Mouse (Mus musculus) bone marrow, adult 2 months (tissue): Measurements from ENCODE around the gene Cdc34.

Experiments
- CTCF ChIP-seq: fragments of 200-500 bp; IDR thresholded peaks from 2 replicates; pipeline ENCODE4 v1.5.1; 2011; ENCODE audit warnings: low read length, control low read depth; ENCODE audit not compliant: control insufficient read depth, insufficient read depth
- POLR2A ChIP-seq: fragments of 200-500 bp; IDR thresholded peaks from 2 replicates; pipeline ENCODE4 v1.6.1; 2011; ENCODE audit warnings: low read depth, mild to moderate bottlenecking, control low read depth, low read length, borderline replicate concordance; ENCODE audit not compliant: control insufficient read depth

- TF ChIP-seq POLR2A (no peak), CTCF (no peak)
Measured at GRCm38 (mm10) chr10:79698459-79698858, 16.5 kb downstream of the Cdc34 start.
